Mouse (Mus musculus) heart, adult 18-20 months (tissue): ENCODE measurements at regions not wholly inside any gene's neighbourhood (a gene's known extent, or its start where the extent isn't known, plus 50 kb on each side); places are given as distances from the start of the nearest gene placed in this dataset.
A peak's percentile ranks its signal among the peaks of the same experiment; 100 is the strongest.

Experiments used
- DNase-seq, 2 experiments: peaks; one replicate each; pipeline ENCODE4 v3.0.0; 2021 to 2022; ENCODE audit warnings: mixed read lengths in 1 of 2

GRCm38 (mm10) chr2:114260397-114261071 lies 59.3 kb upstream of the Zfp770 start:
- peak; percentile 36 to 55 for DNase-seq

- DNase-seq, result no peak
Observed at GRCm38 (mm10) chr2:114259539-114259938, 58.3 kb upstream of the Zfp770 start.
